ENCODE assay signal across 9 mouse cellular contexts in the genomic region with DNA sequence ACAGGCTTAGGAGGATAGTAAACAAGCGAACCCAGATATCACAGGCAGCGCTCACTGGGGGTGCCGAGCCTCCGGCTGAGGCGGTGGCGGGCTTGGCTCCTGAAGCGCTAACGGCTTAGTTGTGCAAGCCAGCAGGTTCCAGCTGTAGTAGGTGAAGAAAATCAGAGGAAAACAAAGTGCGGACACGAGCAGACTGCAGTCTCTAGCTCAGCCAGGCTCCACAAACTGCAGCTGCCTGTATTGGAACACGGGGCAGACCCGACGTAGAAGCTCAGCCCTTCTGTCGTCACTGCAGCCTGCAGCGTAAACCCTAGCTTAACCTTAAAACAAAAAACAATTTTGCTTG. TPM values are rescaled to one million over a fixed set of nuclear protein-coding genes. Genes with fewer than 3 reads are reported as not detected.
DNase-seq lines count a peak whose midpoint lies in the region; ATAC-seq lines count a peak whose summit lies in the region.
"Had no signal": no experiment of that assay in that cellular context is flagged by ENCODE, and none has a peak within 500 bp of the region (broad histone marks: within the 10 kb centered on the region; RNA-seq: fewer than 3 reads in every experiment).

No protein-coding gene starts in this region.

- intact Hi-C loops in left cerebral cortex, postnatal 25 days (cut with DNase I), result no loop called here

- peak overlapping the region; percentile 23; the same call in 1 of the 2 replicates for H3K9ac ChIP-seq in kidney, embryonic 14.5 days (ENCODE audit: low read depth, low read length)
- peak overlapping the region; percentile 49 for H3K9ac ChIP-seq in heart, embryonic 12.5 days
- peak overlapping the region; percentile 45 for H3K9ac ChIP-seq in midbrain, embryonic 16.5 days (ENCODE audit: low read depth, low read length)

- H3K4me1 ChIP-seq in kidney, embryonic 14.5 days (ENCODE audit: control insufficient read depth, insufficient read depth, low read length), result peaks cover 8% of the 10 kb centered on the region; the same call in 1 of the 2 replicates
- 0 out of 2 replicates have a peak, but pooled peaks cover 2% of the 10 kb centered on the region for H3K4me1 ChIP-seq in brown adipose tissue, adult 24 weeks (ENCODE audit: control insufficient read depth, insufficient read depth, insufficient read length, low read length)
- no peaks in the 10 kb centered on the region for H3K4me1 ChIP-seq in heart, embryonic 12.5 days (replicated peaks)
- peaks cover 6% of the 10 kb centered on the region; the same call in 1 of the 2 replicates for H3K4me1 ChIP-seq in midbrain, embryonic 16.5 days (ENCODE audit: control insufficient read depth, insufficient read depth, low read length)

- 12% methylated on average over 15 of the region's 15 CpGs for WGBS in kidney, embryonic 14.5 days
- 4% methylated on average over 15 of the region's 15 CpGs for WGBS in heart, embryonic 12.5 days
- 3% methylated on average over 15 of the region's 15 CpGs for WGBS in midbrain, embryonic 16.5 days

- no peak overlapping the region for H3K27ac ChIP-seq in kidney, embryonic 14.5 days (ENCODE audit: low read depth, low read length)
- H3K27ac ChIP-seq in brown adipose tissue, adult 24 weeks (replicated peaks; ENCODE audit: low read depth, low read length), result no peak overlapping the region
- no peak overlapping the region for H3K27ac ChIP-seq in heart, embryonic 12.5 days (ENCODE audit: poor library complexity, severe bottlenecking)
- peak overlapping the region; percentile 40 for H3K27ac ChIP-seq in midbrain, embryonic 16.5 days (ENCODE audit: low read length)

- H3K36me3 ChIP-seq in kidney, embryonic 14.5 days (ENCODE audit: control insufficient read depth, insufficient read depth, low read length), result no peaks in the 10 kb centered on the region
- H3K36me3 ChIP-seq in heart, embryonic 12.5 days, result no peaks in the 10 kb centered on the region
- H3K36me3 ChIP-seq in midbrain, embryonic 16.5 days (ENCODE audit: control insufficient read depth, insufficient read depth, low read length), result no peaks in the 10 kb centered on the region

- no peaks in the 10 kb centered on the region for H3K27me3 ChIP-seq in kidney, embryonic 14.5 days (ENCODE audit: control insufficient read depth, insufficient read depth, low read length)
- no peaks in the 10 kb centered on the region for H3K27me3 ChIP-seq in heart, embryonic 12.5 days (replicated peaks)
- H3K27me3 ChIP-seq in midbrain, embryonic 16.5 days (ENCODE audit: control insufficient read depth, insufficient read depth, low read depth, low read length), result no peaks in the 10 kb centered on the region
- H3K27me3 ChIP-seq: Patski had no signal

- DNase-seq in kidney, adult 11 months, result no peak
- DNase-seq in left cerebral cortex, postnatal 25 days (ENCODE audit: low spot score in 2 of 2), result peak; percentile 8 to 18

- H3K9me3 ChIP-seq in kidney, embryonic 14.5 days (ENCODE audit: control insufficient read depth, low read length), result 0 out of 2 replicates have a peak, but pooled peaks cover 4% of the 10 kb centered on the region
- peaks cover 10% of the 10 kb centered on the region; the same call in 1 of the 2 replicates for H3K9me3 ChIP-seq in heart, embryonic 12.5 days (replicated peaks)
- no peaks in the 10 kb centered on the region for H3K9me3 ChIP-seq in midbrain, embryonic 16.5 days (replicated peaks; ENCODE audit: control insufficient read depth, low read length, poor library complexity, severe bottlenecking)

- peak; percentile 30; the same call in 1 of the 2 replicates for ATAC-seq in kidney, embryonic 14.5 days (ENCODE audit: low FRiP score, low TSS enrichment)
- no peak for ATAC-seq in heart, embryonic 12.5 days (ENCODE audit: insufficient number of reproducible peaks, low FRiP score)
- peak; percentile 75 for ATAC-seq in midbrain, embryonic 16.5 days
- ATAC-seq in megakaryocyte-erythroid progenitor cell, adult 5-6 weeks (replicated peaks; ENCODE audit: low FRiP score, low TSS enrichment, poor library complexity, severe bottlenecking), result no peak
- no peak for ATAC-seq in CD4-positive, CD25-positive, alpha-beta regulatory T cell, adult 4 months
- ATAC-seq: Patski had no signal

- H3K4me2 ChIP-seq in kidney, embryonic 14.5 days (replicated peaks; ENCODE audit: low read depth, low read length), result peak overlapping the region; percentile 49
- peak overlapping the region; percentile 62 for H3K4me2 ChIP-seq in heart, embryonic 12.5 days
- peak overlapping the region; percentile 48 for H3K4me2 ChIP-seq in midbrain, embryonic 16.5 days (ENCODE audit: low read length)

- peak overlapping the region; percentile 24 for H3K4me3 ChIP-seq in kidney, embryonic 14.5 days (ENCODE audit: low read length)
- peak overlapping the region; percentile 7 for H3K4me3 ChIP-seq in brown adipose tissue, adult 24 weeks (ENCODE audit: insufficient read depth, low read depth, low read length)
- H3K4me3 ChIP-seq in heart, embryonic 12.5 days, result peak overlapping the region; percentile 36
- H3K4me3 ChIP-seq in midbrain, embryonic 16.5 days (ENCODE audit: low read depth, low read length), result peak overlapping the region; percentile 32

RNA-seq across cellular contexts. Expression of a gene that starts 4.5 kb away (rescaled TPM):
- not detected in 2 replicates for polyA plus RNA-seq in kidney, embryonic 14.5 days (2014; fragmentation: Nextera tagmentation; extraction: Ambion mirVana)
- polyA plus RNA-seq in brown adipose tissue, adult 24 weeks (2012; ENCODE audit: insufficient read depth, insufficient read length, missing spikeins), result not detected in 2 replicates
- not detected in 2 replicates for polyA plus RNA-seq in heart, embryonic 12.5 days (2016; fragmentation: Nextera tagmentation; extraction: Ambion mirVana)
- total RNA-seq in left cerebral cortex, postnatal 25 days (2021), result not detected
- polyA plus RNA-seq in midbrain, embryonic 16.5 days (2015; fragmentation: Nextera tagmentation; extraction: Ambion mirVana), result not detected in 2 replicates
- total RNA-seq in megakaryocyte-erythroid progenitor cell, adult 5-6 weeks (2014; fragmentation: Nextera tagmentation), result not detected in 2 replicates
- total RNA-seq in megakaryocyte-erythroid progenitor cell, adult 5-6 weeks (2017), result not detected in 2 replicates
- not detected for polyA plus RNA-seq in CD4-positive, CD25-positive, alpha-beta regulatory T cell, adult 4 months (2017; shearing (Covaris generic))
- polyA plus RNA-seq: Patski had no signal

Comparison
In these comparisons a context has a peak if more than half of its experiments do, and no peak if none do; other contexts are left out.
1. ATAC-seq: peak in kidney, embryonic 14.5 days (single experiment) and midbrain, embryonic 16.5 days (single experiment); none in heart, embryonic 12.5 days (single experiment), megakaryocyte-erythroid progenitor cell, adult 5-6 weeks (single experiment) and CD4-positive, CD25-positive, alpha-beta regulatory T cell, adult 4 months (single experiment).
2. Peak in every context shown above with its lines, with median percentiles within 50 percentile points of each other: H3K4me2 ChIP-seq, H3K4me3 ChIP-seq and H3K9ac ChIP-seq.